Mouse (Mus musculus): Measurements from ENCODE around the gene Kcnk2. TPM values are rescaled to one million over a fixed set of nuclear protein-coding genes. Genes with fewer than 3 reads are reported as not detected.

The Kcnk2 gene
- polyA plus RNA-seq, 1 experiment from 2014 or later = 11.6 TPM

Small RNA genes within 50 kb of the gene (microRNA-seq; reads per million reads assigned to microRNA genes)
- gene Gm24092 = not detected

Data from forebrain, embryonic 13.5 days (tissue).